Mouse (Mus musculus) liver, postnatal 0 days (tissue): ENCODE measurements around the gene Odf2.

Experiments
- CTCF ChIP-seq: sonication (generic); IDR thresholded peaks from 2 replicates; pipeline ENCODE4 v1.5.1; 2016; ENCODE audit warnings: antibody characterized with exemption, low read depth
- EP300 ChIP-seq: IDR thresholded peaks from 2 replicates; pipeline ENCODE4 v1.6.1; 2016; ENCODE audit warnings: antibody characterized with exemption, low read depth, mild to moderate bottlenecking

DNA sequence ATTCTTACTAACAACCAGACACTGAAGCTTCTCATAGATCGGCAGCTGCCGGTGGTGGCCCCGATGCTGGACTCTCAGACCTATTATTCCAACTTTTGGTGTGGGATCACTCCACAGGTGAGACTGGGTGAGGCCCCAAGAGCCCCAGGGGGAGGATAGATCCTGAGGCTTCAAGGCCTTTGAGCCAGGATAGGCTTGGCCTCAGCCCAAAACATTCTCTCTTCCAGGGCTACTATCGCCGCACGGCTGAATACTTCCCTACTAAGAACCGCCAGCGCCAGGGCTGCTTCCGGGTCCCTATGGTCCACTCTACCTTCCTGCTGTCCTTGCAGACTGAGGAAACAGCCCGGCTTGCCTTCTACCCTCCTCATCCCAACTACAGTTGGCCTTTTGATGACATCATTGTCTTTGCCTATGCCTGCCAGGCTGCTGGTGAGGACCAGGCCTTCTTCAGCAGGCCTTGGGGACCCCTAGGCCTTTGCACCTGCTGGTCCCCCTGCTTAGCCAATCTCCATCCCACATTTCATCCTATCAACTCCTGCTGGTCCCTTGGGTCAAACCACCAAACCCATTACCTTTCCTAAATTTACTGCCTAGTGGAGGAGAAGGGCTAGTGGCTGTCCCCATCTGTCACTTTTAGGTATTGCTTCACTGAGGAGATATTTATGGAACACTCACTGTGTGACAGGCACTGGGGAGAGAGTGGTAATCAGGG lies 16.3 kb upstream of the Odf2 start:
- no peak for TF ChIP-seq EP300
- TF ChIP-seq CTCF = no peak
